In the genomic region with DNA sequence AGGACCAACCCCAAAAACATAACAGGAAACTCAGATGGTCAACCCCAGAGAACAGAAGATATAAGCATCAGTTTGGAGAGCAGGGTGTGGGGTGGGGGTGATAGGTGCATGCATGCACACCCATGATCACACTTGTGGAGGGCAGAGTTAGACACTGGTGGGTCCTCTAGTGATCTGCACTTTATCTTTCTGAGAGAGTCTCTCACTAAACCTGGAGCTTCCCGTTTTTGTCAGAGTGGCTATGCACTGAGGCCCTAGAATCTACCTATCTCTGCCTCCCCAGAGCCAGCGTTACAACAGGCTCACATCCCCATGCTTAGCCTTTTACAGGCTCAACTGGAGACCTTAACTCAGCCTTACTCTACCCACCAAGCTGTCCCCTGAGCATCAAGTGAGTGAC, we compare ENCODE assay signal across 10 mouse cellular contexts.
"Had no signal": no experiment of that assay in that cellular context is flagged by ENCODE, and none has a peak within 500 bp of the region (broad histone marks: within the 10 kb centered on the region; RNA-seq: fewer than 3 reads in every experiment).

No protein-coding gene starts in this region.

- DNase-seq: kidney, adult 18-20 months; kidney, postnatal 14 days; lung, postnatal 14 days; retina, postnatal 1 day; right cerebral cortex, postnatal 14 days had no signal

- H3K4me3 ChIP-seq: limb, embryonic 15.5 days; lung, embryonic 15.5 days; midbrain, embryonic 15.5 days; neural tube, embryonic 12.5 days had no signal

- ATAC-seq: midbrain, embryonic 15.5 days had no signal

- H3K9me3 ChIP-seq: limb, embryonic 15.5 days; lung, embryonic 15.5 days; midbrain, embryonic 15.5 days; neural tube, embryonic 12.5 days had no signal

- H3K9ac ChIP-seq: limb, embryonic 15.5 days; lung, embryonic 15.5 days; midbrain, embryonic 15.5 days; neural tube, embryonic 12.5 days had no signal

- H3K4me1 ChIP-seq: limb, embryonic 15.5 days; lung, embryonic 15.5 days; midbrain, embryonic 15.5 days; neural tube, embryonic 12.5 days had no signal

- H3K27ac ChIP-seq: limb, embryonic 15.5 days; lung, embryonic 15.5 days; midbrain, embryonic 15.5 days; neural tube, embryonic 12.5 days had no signal

- H3K4me2 ChIP-seq: limb, embryonic 15.5 days; lung, embryonic 15.5 days; midbrain, embryonic 11.5 days; midbrain, embryonic 15.5 days; neural tube, embryonic 12.5 days had no signal

- H3K27me3 ChIP-seq: limb, embryonic 15.5 days; lung, embryonic 15.5 days; midbrain, embryonic 15.5 days; neural tube, embryonic 12.5 days had no signal
